Mouse (Mus musculus) frontal cortex, postnatal 25 days (tissue): ENCODE data around the gene Olfr1105.

Source experiments
- DNase-seq, 2 experiments: peaks; one replicate each; pipeline ENCODE4 v3.0.0; 2022; ENCODE audit warnings: low spot score in 2 of 2

The Olfr1105 gene

DNA sequence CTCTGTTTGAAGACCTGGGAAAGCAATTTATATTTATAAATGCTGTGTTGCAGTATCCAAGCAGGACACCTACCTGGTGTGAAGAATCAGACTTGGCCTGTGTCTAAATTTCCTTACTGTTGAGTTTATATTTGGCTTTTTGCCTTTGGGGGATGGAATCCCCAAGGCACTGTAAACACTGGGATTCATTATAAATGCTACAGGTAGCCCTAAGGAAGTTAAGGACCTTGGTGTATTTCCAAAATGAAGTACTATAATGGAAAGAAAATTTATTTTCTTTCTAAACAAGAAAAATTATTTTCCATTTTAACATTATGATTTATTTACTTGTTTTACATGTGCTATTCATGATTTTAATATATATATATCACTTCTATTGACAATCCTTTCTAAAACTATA, at the start of gene Olfr1105:
TSS of gene Olfr1105 (minus strand) at position 101 of the 400 bp plus-strand sequence.
- no peak for DNase-seq

DNA sequence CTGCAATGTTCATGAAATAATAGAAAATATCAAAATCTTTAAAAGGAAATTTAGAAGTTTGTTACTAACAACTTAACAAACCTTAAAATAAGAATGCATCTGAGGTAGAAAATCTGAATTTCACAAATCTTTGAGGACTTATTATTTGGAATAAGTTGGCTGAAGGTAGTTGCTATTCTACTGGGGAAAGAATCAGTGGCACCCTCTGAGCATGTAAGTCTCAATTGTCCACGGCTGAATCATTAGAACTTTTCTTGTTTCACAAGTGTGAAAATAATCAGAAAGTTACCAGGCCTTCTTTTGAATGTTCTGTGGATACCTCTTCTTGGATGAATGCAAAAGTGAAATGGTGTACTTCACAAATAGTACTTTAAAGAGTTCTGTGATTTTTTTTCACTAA, 39.4 kb upstream of the Olfr1105 start, which contains the start of gene Olfr1107:
TSS of gene Olfr1107 (minus strand) at position 101 of the 400 bp plus-strand sequence.
- no peak for DNase-seq

DNA sequence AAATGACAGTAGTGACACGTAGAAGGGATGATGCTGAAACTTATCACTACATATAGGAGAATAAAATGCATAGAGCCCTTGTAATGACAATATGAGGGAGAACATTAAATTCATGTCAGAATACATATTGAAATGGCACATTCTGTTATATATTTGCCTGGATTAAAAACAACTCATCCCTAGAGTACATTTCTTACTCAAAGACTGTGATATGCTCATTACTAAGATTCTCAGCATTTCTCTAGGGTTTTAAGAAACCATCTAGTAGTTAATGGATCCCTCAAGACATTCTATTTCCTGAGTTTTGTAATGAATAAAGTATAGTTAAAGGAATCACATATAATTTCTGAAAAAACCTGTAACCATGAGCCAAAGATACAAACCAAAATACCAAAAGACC, 15.8 kb upstream of the Olfr1105 start, which contains the start of gene Olfr1106:
TSS of gene Olfr1106 (minus strand) at position 101 of the 400 bp plus-strand sequence.
- no peak for DNase-seq

DNA sequence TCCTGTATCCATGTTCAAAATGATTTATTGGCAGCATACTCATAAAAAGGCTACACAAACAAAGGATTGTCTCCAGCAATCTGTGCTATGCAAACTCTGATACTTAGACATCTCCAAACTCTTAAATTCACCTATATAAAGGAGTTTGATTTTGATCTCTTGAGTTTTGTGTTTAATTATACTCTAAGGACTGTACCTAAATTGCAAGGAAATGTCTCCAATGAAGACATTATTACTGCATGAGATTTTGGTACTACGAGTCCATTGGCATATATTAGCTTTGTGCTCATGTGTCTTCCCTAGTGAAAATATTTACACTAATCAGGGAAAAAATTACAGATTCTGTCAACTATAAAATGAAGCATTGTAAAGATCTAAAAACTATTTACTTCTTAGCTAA, 9.4 kb downstream of the Olfr1105 start, which contains the start of gene Olfr1104:
TSS of gene Olfr1104 (minus strand) at position 101 of the 400 bp plus-strand sequence.
- DNase-seq: no peak

DNA sequence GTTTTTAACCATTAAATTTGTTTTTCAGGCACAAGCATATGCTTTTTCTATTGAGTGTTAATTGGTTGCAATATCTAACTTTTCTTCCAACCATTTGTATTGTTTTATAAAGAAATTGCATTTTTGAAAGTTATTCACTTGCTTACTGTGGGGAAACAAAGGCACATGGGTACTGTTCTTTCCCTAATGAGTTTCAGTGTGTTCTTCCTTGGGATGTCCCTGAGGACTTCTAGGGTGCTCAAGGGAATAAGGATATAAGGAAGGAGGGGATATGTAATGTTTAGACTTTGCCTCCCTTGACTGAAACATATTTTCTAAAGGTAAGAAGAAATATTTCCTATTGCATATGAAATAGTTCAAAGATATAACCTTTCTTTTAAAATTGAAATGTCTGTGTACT, 38.2 kb downstream of the Olfr1105 start, which contains the start of gene Olfr1102:
TSS of gene Olfr1102 (plus strand) at position 301 of the 400 bp plus-strand sequence.
- no peak for DNase-seq

DNA sequence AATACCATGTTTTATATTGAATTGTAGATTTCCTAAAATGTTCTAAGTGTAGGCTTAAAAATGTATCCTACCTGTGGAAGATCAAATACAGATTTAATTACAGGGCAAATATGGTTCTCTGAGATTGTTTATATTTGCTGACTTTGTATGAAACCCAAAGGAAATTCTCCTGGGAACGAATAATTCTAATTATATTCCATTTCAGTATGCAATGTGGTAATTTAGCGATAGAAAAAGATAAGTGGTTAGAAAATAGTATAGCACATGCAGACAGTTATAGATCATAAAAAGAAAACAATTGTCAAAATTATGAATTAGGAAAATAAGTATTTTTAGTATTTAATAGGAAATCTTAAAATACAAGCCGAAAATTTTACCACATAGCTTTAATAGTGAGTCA, 45.2 kb downstream of the Olfr1105 start, which contains the start of gene Olfr1101:
TSS of gene Olfr1101 (minus strand) at position 101 of the 400 bp plus-strand sequence.
- DNase-seq: no peak
